30 mouse cellular contexts compared by ENCODE assay signal in genomic region chr11:97552151-97552550, GRCm38 (mm10). TPM values are rescaled to one million over a fixed set of nuclear protein-coding genes. Genes with fewer than 3 reads are reported as not detected.
DNase-seq lines count a peak whose midpoint lies in the region; ATAC-seq lines count a peak whose summit lies in the region.
"Had no signal": no experiment of that assay in that cellular context is flagged by ENCODE, and none has a peak within 500 bp of the region (broad histone marks: within the 10 kb centered on the region; RNA-seq: fewer than 3 reads in every experiment).

No protein-coding gene starts in this region.

- peak overlapping the region; percentile 53; the same call in 1 of the 2 replicates for H3K27ac ChIP-seq in hindbrain, embryonic 10.5 days
- H3K27ac ChIP-seq in hindbrain, embryonic 11.5 days (ENCODE audit: low read depth, low read length), result no peak overlapping the region
- H3K27ac ChIP-seq in midbrain, embryonic 10.5 days (replicated peaks), result peak overlapping the region; percentile 83
- H3K27ac ChIP-seq in midbrain, embryonic 16.5 days (ENCODE audit: low read length), result no peak overlapping the region
- H3K27ac ChIP-seq in limb, embryonic 10.5 days, result no peak overlapping the region
- no peak overlapping the region for H3K27ac ChIP-seq in midbrain, embryonic 13.5 days
- H3K27ac ChIP-seq: embryonic facial prominence, embryonic 13.5 days; gastrocnemius, adult 2 months; heart, embryonic 13.5 days; hindbrain, embryonic 15.5 days; limb, embryonic 13.5 days; lung, embryonic 15.5 days had no signal

- 4% methylated on average over 8 of the region's 8 CpGs for WGBS in hindbrain, embryonic 10.5 days
- WGBS in hindbrain, embryonic 11.5 days, result 6% methylated on average over 8 of the region's 8 CpGs
- WGBS in midbrain, embryonic 10.5 days, result 2% methylated on average over 8 of the region's 8 CpGs
- WGBS in midbrain, embryonic 16.5 days, result 13% methylated on average over 8 of the region's 8 CpGs
- 9% methylated on average over 8 of the region's 8 CpGs for WGBS in limb, embryonic 10.5 days
- WGBS in midbrain, embryonic 13.5 days, result 6% methylated on average over 8 of the region's 8 CpGs

- no peaks in the 10 kb centered on the region for H3K36me3 ChIP-seq in hindbrain, embryonic 10.5 days
- no peaks in the 10 kb centered on the region for H3K36me3 ChIP-seq in hindbrain, embryonic 11.5 days (ENCODE audit: control insufficient read depth, insufficient read depth, low read length)
- no peaks in the 10 kb centered on the region for H3K36me3 ChIP-seq in midbrain, embryonic 10.5 days
- H3K36me3 ChIP-seq in midbrain, embryonic 16.5 days (ENCODE audit: control insufficient read depth, insufficient read depth, low read length), result no peaks in the 10 kb centered on the region
- no peaks in the 10 kb centered on the region for H3K36me3 ChIP-seq in limb, embryonic 10.5 days
- no peaks in the 10 kb centered on the region for H3K36me3 ChIP-seq in midbrain, embryonic 13.5 days
- H3K36me3 ChIP-seq: embryonic facial prominence, embryonic 13.5 days; heart, embryonic 13.5 days; hindbrain, embryonic 15.5 days; limb, embryonic 13.5 days; lung, embryonic 15.5 days had no signal

- H3K9ac ChIP-seq in hindbrain, embryonic 11.5 days (ENCODE audit: low read depth, low read length), result no peak overlapping the region
- H3K9ac ChIP-seq in midbrain, embryonic 16.5 days (ENCODE audit: low read depth, low read length), result no peak overlapping the region
- H3K9ac ChIP-seq in midbrain, embryonic 13.5 days (replicated peaks), result peak overlapping the region; percentile 45
- H3K9ac ChIP-seq: embryonic facial prominence, embryonic 13.5 days; heart, embryonic 13.5 days; hindbrain, embryonic 15.5 days; limb, embryonic 13.5 days; lung, embryonic 15.5 days had no signal

- ATAC-seq in hindbrain, embryonic 11.5 days (ENCODE audit: low FRiP score), result no peak
- no peak for ATAC-seq in midbrain, embryonic 16.5 days
- ATAC-seq in midbrain, embryonic 13.5 days, result no peak

- H3K4me1 ChIP-seq in hindbrain, embryonic 10.5 days (replicated peaks), result peaks cover 71% of the 10 kb centered on the region
- H3K4me1 ChIP-seq in hindbrain, embryonic 11.5 days (replicated peaks; ENCODE audit: control insufficient read depth, insufficient read depth, low read length), result peaks cover 15% of the 10 kb centered on the region
- peaks cover 96% of the 10 kb centered on the region for H3K4me1 ChIP-seq in midbrain, embryonic 10.5 days
- peaks cover 37% of the 10 kb centered on the region for H3K4me1 ChIP-seq in midbrain, embryonic 16.5 days (ENCODE audit: control insufficient read depth, insufficient read depth, low read length)
- H3K4me1 ChIP-seq in limb, embryonic 10.5 days, result peaks cover 44% of the 10 kb centered on the region
- H3K4me1 ChIP-seq in midbrain, embryonic 13.5 days (replicated peaks), result peaks cover 53% of the 10 kb centered on the region

- peaks cover 86% of the 10 kb centered on the region for H3K27me3 ChIP-seq in hindbrain, embryonic 10.5 days (ENCODE audit: insufficient read depth, poor library complexity, severe bottlenecking)
- peaks cover 35% of the 10 kb centered on the region for H3K27me3 ChIP-seq in hindbrain, embryonic 11.5 days (ENCODE audit: control insufficient read depth, insufficient read depth, low read length)
- H3K27me3 ChIP-seq in midbrain, embryonic 10.5 days (ENCODE audit: low read depth, poor library complexity, severe bottlenecking), result peaks cover 91% of the 10 kb centered on the region
- no peaks in the 10 kb centered on the region for H3K27me3 ChIP-seq in midbrain, embryonic 16.5 days (ENCODE audit: control insufficient read depth, insufficient read depth, low read depth, low read length)
- peaks cover 94% of the 10 kb centered on the region for H3K27me3 ChIP-seq in limb, embryonic 10.5 days (ENCODE audit: low read depth, poor library complexity, severe bottlenecking)
- H3K27me3 ChIP-seq in midbrain, embryonic 13.5 days, result peaks cover 54% of the 10 kb centered on the region

- peak overlapping the region; percentile 32 for H3K4me3 ChIP-seq in hindbrain, embryonic 10.5 days
- no peak overlapping the region for H3K4me3 ChIP-seq in hindbrain, embryonic 11.5 days (ENCODE audit: low read depth, low read length)
- H3K4me3 ChIP-seq in midbrain, embryonic 10.5 days, result peak overlapping the region; percentile 40
- no peak overlapping the region for H3K4me3 ChIP-seq in midbrain, embryonic 16.5 days (ENCODE audit: low read depth, low read length)
- H3K4me3 ChIP-seq in limb, embryonic 10.5 days, result peak overlapping the region; percentile 18; the same call in 1 of the 2 replicates
- no peak overlapping the region for H3K4me3 ChIP-seq in midbrain, embryonic 13.5 days (replicated peaks)
- H3K4me3 ChIP-seq: embryonic facial prominence, embryonic 13.5 days; gastrocnemius, adult 2 months; heart, embryonic 13.5 days; hindbrain, embryonic 15.5 days; limb, embryonic 13.5 days; lung, embryonic 15.5 days had no signal

- intact Hi-C loops in heart, postnatal 10 days (cut with DNase I), result no loop called here

- no peaks in the 10 kb centered on the region for H3K9me3 ChIP-seq in hindbrain, embryonic 10.5 days
- no peaks in the 10 kb centered on the region for H3K9me3 ChIP-seq in hindbrain, embryonic 11.5 days (ENCODE audit: control insufficient read depth, low read length)
- no peaks in the 10 kb centered on the region for H3K9me3 ChIP-seq in midbrain, embryonic 10.5 days (replicated peaks)
- no peaks in the 10 kb centered on the region for H3K9me3 ChIP-seq in midbrain, embryonic 16.5 days (replicated peaks; ENCODE audit: control insufficient read depth, low read length, poor library complexity, severe bottlenecking)
- no peaks in the 10 kb centered on the region for H3K9me3 ChIP-seq in limb, embryonic 10.5 days (replicated peaks)
- no peaks in the 10 kb centered on the region for H3K9me3 ChIP-seq in midbrain, embryonic 13.5 days
- H3K9me3 ChIP-seq: embryonic facial prominence, embryonic 13.5 days; heart, embryonic 13.5 days; hindbrain, embryonic 15.5 days; limb, embryonic 13.5 days; lung, embryonic 15.5 days had no signal

- DNase-seq in hindbrain, embryonic 10.5 days (ENCODE audit: low spot score), result no peak
- no peak for DNase-seq in hindbrain, embryonic 11.5 days (ENCODE audit: low spot score)
- no peak for DNase-seq in midbrain, embryonic 10.5 days (ENCODE audit: low spot score)
- no peak for DNase-seq in limb, embryonic 10.5 days (ENCODE audit: low spot score)
- DNase-seq in MN1 (ENCODE audit: low spot score), result no peak
- no peak for DNase-seq in heart, postnatal 10 days
- DNase-seq: adrenal gland, adult 8-10 months; B cell, adult 2 months; cerebellum, adult 2 months; gastrocnemius, adult 2 months; gastrocnemius, postnatal 36 days; heart, adult 18-20 months; heart, postnatal 14 days; kidney, adult 2 months; kidney, postnatal 36 days; layer of hippocampus, postnatal 36 days; spleen, adult 18-20 months; thymus, postnatal 14 days had no signal

- H3K4me2 ChIP-seq in hindbrain, embryonic 11.5 days (replicated peaks; ENCODE audit: low read depth, low read length), result no peak overlapping the region
- H3K4me2 ChIP-seq in midbrain, embryonic 16.5 days (ENCODE audit: low read length), result no peak overlapping the region
- H3K4me2 ChIP-seq in midbrain, embryonic 13.5 days (replicated peaks), result peak overlapping the region; percentile 14; the same call in 1 of the 2 replicates
- H3K4me2 ChIP-seq: embryonic facial prominence, embryonic 13.5 days; heart, embryonic 13.5 days; hindbrain, embryonic 15.5 days; limb, embryonic 13.5 days; liver, embryonic 11.5 days; lung, embryonic 15.5 days had no signal

RNA-seq across cellular contexts. Expression of gene Srcin1, which starts 23.8 kb away (rescaled TPM):
- polyA plus RNA-seq in hindbrain, embryonic 10.5 days (2016; fragmentation: Nextera tagmentation; extraction: Ambion mirVana), result 0.76 and 1.8 TPM in 2 replicates
- 1.9 and 2.2 TPM in 2 replicates for polyA plus RNA-seq in hindbrain, embryonic 11.5 days (2014; fragmentation: Nextera tagmentation; extraction: Ambion mirVana)
- polyA plus RNA-seq in midbrain, embryonic 10.5 days (2016; fragmentation: Nextera tagmentation; extraction: Ambion mirVana), result 0.89 and 1.6 TPM in 2 replicates
- 9.2 and 10.4 TPM in 2 replicates for polyA plus RNA-seq in midbrain, embryonic 16.5 days (2015; fragmentation: Nextera tagmentation; extraction: Ambion mirVana)
- polyA plus RNA-seq in limb, embryonic 10.5 days (2016; fragmentation: Nextera tagmentation; extraction: Ambion mirVana), result 0.24 and 0.25 TPM in 2 replicates
- 7.0 and 8.5 TPM in 2 replicates for polyA plus RNA-seq in midbrain, embryonic 13.5 days (2015; fragmentation: Nextera tagmentation; extraction: Ambion mirVana)
- under 1 TPM; 0.19 to 0.20 TPM for total RNA-seq in heart, postnatal 10 days (2021)
- total RNA-seq: megakaryocyte, adult 5-6 weeks had no signal
- polyA plus RNA-seq: liver, embryonic 16.5 days had no signal

RNA-seq across cellular contexts. Expression of gene 4933428G20Rik, which starts 52.0 kb away (rescaled TPM):
- 0.59 and 0.66 TPM in 2 replicates for polyA plus RNA-seq in hindbrain, embryonic 10.5 days (2016; fragmentation: Nextera tagmentation; extraction: Ambion mirVana)
- 0.20 TPM in 1 of 2 replicates, not detected in the other for polyA plus RNA-seq in hindbrain, embryonic 11.5 days (2014; fragmentation: Nextera tagmentation; extraction: Ambion mirVana)
- polyA plus RNA-seq in midbrain, embryonic 10.5 days (2016; fragmentation: Nextera tagmentation; extraction: Ambion mirVana), result 0.25 and 0.28 TPM in 2 replicates
- polyA plus RNA-seq in midbrain, embryonic 16.5 days (2015; fragmentation: Nextera tagmentation; extraction: Ambion mirVana), result 1.2 and 1.3 TPM in 2 replicates
- polyA plus RNA-seq in limb, embryonic 10.5 days (2016; fragmentation: Nextera tagmentation; extraction: Ambion mirVana), result 0.49 and 0.54 TPM in 2 replicates
- 0.88 and 1.2 TPM in 2 replicates for polyA plus RNA-seq in midbrain, embryonic 13.5 days (2015; fragmentation: Nextera tagmentation; extraction: Ambion mirVana)
- not detected for total RNA-seq in heart, postnatal 10 days (2021)
- total RNA-seq: gastrocnemius, adult 2 months; gastrocnemius, postnatal 36 days; heart, adult 18-20 months; heart, postnatal 14 days; layer of hippocampus, postnatal 36 days; megakaryocyte, adult 5-6 weeks; monocyte, adult 5-6 weeks had no signal
- polyA plus RNA-seq: cerebellum, adult 2 months; kidney, adult 2 months; urinary bladder, adult 2 months had no signal

Comparison
In these comparisons a context has a peak if more than half of its experiments do, and no peak if none do; other contexts are left out.
1. H3K27ac ChIP-seq: peak in hindbrain, embryonic 10.5 days (single experiment) and midbrain, embryonic 10.5 days (single experiment); none in hindbrain, embryonic 11.5 days (single experiment), midbrain, embryonic 16.5 days (single experiment), limb, embryonic 10.5 days (single experiment) and midbrain, embryonic 13.5 days (single experiment).
2. H3K4me3 ChIP-seq: peak in hindbrain, embryonic 10.5 days (single experiment), midbrain, embryonic 10.5 days (single experiment) and limb, embryonic 10.5 days (single experiment); none in hindbrain, embryonic 11.5 days (single experiment), midbrain, embryonic 16.5 days (single experiment) and midbrain, embryonic 13.5 days (single experiment).